Mouse (Mus musculus): ENCODE data around the gene Bphl. TPM values are rescaled to one million over a fixed set of nuclear protein-coding genes. Genes with fewer than 3 reads are reported as not detected.

Gene Bphl
- total RNA-seq, 2 experiments from 2014 or later, result 39.4 to 45.2 TPM

DNA sequence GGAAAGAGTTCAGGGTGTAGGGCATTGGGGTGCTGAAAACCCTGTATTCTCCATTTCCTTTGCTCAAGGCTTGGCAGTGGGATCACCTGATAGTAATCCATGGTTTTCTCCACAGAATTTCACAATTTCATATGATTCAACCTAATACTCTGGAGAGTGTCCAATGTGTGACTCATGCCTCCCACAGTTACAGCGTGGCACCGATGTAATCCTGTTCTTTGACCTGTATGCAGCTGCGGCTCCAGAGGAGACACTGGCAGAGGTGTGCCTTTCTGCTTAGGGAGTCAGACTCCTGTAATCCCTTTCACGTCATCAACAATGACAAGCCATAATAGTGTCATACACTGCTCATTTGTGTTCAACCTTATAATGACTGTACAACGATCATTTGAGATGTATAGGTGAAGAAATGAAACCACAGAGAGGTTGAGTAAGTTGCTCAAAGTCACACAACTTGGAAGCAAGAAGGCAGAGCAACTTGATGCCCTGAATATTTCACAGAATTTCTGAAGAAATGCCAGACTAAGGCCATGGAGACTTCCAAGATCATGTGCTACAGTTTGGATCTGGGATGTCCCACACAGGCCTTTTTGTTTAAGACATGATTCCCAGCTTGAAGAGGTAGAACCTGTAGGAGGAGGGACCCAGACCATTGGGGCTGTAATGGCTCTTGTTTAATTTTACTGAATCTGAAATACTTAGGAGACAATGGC, 75.1 kb downstream of the Bphl start:
- intact Hi-C loops (cut with DNase I), result no loop called here

DNA sequence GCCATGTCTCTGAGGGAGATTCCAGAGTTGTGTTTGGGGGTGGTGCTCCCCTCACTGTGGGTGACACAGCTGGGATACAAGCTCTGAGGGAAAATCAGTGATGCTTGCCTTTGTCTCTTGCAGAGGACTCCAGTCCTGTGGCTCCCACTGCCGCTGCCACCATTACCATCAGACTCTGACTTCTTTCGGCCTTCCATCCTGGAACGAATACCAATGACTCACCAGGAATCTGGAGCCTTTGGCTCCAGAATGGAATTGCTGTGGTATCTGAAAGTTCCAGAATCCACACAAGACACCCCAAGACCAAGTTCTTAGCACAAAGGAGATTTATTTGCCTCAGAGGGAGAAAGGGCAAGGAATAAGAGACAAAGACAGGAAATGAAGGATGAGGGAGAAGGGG, 75.7 kb downstream of the Bphl start:
- no peak for DNase-seq (ENCODE audit: low spot score in 2 of 2)
- intact Hi-C loops (cut with DNase I), result no loop called here

More for the DNA sequence above, 75.1 kb downstream of the Bphl start:
- DNase-seq (ENCODE audit: low spot score in 2 of 2), result no peak

DNA sequence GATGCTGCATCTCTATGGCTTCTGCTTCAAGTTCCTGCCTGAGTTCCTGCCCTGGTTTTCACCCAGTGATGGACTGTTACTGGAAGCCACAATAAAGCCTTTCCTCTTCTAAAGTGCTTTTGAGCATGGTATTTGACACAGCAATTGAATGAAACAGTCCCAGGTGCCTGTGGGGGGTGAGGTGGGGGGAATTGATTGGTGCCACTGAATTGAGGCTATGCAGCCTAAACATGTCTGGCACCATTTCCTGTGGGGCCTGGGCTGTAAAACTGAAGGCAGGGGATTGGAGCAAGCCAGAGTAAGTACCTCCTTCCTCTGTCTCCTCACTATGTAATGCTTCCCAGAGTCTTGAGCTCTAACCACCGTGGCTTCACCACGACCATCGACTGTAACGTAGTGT, 77.3 kb downstream of the Bphl start:
- DNase-seq (ENCODE audit: low spot score in 2 of 2), result no peak
- intact Hi-C loops (cut with DNase I), result no loop called here

DNA sequence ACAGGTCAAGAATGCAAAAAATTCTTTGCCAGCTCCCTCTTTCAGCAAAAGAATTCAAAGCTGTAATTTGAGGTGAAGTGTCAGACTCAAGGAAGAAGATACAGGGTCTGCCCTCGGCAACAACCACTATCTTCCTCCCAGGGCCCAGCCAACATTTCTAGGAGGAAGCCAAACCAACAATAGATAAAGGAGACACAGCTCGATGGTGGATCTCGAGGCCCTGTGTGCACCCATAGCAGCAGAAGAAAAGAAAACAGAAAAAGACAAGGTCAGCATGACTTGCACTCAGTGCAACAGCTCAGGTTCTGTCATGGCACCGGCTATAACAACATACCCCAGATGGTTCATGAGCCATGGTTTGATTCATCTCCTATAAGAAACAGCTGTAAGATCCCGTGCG, 79.1 kb downstream of the Bphl start:
- DNase-seq (ENCODE audit: low spot score in 2 of 2), result no peak
- intact Hi-C loops (cut with DNase I), result no loop called here

DNA sequence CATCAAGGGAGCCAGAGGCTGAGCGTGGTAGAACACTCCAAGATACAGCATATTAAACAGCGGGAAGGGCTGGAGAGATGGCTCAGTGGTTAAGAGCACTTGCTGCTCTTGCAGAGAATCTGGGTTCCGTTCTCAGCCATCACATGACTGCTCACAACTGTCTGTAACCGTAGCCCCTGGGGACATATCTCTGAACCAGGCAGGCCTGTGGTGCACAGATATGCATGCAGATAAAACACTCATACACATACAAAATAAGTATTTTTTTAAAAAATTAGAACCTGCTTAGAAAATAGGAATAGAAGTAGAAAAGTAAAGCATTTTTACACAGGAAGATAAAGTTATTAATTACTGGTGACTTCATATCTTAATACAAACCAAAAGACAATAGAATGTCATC, 81.4 kb downstream of the Bphl start:
- DNase-seq (ENCODE audit: low spot score in 2 of 2), result no peak
- intact Hi-C loops (cut with DNase I), result no loop called here

DNA sequence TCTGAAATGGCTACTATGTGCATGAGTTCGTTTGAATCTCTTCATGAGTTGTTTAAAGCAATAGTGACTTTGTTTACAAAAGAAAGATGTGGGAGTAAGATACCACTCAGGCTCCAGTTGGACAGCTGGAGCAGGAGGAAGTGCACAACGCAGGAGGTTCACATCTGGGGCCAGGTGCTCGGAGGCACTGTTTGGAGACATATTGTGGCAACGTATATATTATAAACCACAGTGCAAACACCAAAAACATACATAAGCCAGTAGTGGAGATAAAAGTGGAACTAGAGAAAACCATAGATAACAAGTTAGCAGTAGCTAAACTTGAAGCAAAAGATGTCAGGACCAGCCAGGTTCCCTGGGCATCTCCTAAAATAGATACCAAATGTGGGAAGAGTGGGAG, 82.0 kb downstream of the Bphl start:
- DNase-seq (ENCODE audit: low spot score in 2 of 2), result no peak
- intact Hi-C loops (cut with DNase I), result no loop called here

DNA sequence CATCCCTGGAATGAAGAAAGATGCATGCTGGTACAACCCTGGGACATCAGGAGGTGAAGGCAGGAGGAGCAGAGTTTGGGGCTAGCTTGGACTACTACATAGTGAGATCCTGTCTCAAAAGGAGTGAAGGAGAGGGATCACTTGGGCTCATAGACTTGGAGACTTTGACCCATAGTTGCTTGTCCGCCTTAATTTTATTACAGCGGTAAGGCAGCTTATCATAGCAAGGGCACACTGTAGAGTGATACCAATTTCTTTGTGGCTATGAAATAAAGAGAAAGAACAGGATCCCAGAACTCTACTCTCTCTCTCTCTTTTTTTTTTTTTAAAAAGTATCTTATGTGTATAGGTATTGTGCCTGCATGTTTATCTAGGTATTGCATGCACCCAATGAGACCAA, 83.1 kb downstream of the Bphl start:
- no peak for DNase-seq (ENCODE audit: low spot score in 2 of 2)
- intact Hi-C loops (cut with DNase I), result no loop called here

Other genes starting within 250 kb of the Bphl start
- not detected for gene Serpinb6e, start 194.2 kb upstream of the Bphl start, total RNA-seq (2021)
- 1 to 10 TPM in 1 of 2 experiments, under 1 TPM in 1; 0.44 to 1.4 TPM for gene Serpinb6c, start 131.9 kb upstream of the Bphl start, total RNA-seq (2021)
- 1 to 10 TPM; 5.5 to 6.2 TPM for gene Nqo2, start 72.9 kb upstream of the Bphl start, total RNA-seq (2021)
- 1 to 10 TPM; 5.6 to 7.1 TPM for gene Ripk1, start 35.2 kb upstream of the Bphl start, total RNA-seq (2021)
- gene Serpinb6a, start 34.8 kb upstream of the Bphl start, total RNA-seq (2021), result 10 to 100 TPM; 35.6 to 39.0 TPM
- gene Tubb2a, start 40.4 kb downstream of the Bphl start, total RNA-seq (2021), result 1,000 to 10,000 TPM; 1,056 to 1,125 TPM
- gene Tubb2b, start 92.9 kb downstream of the Bphl start, total RNA-seq (2021), result 100 to 1,000 TPM; 207 to 213 TPM
- 10 to 100 TPM; 18.7 to 21.7 TPM for gene Psmg4, start 125.4 kb downstream of the Bphl start, total RNA-seq (2021)

All from left cerebral cortex, postnatal 25 days (tissue).